Mouse (Mus musculus) liver, embryonic 14 days (tissue): Measurements from ENCODE around the gene Wt1. TPM values are rescaled to one million over a fixed set of nuclear protein-coding genes. Genes with fewer than 3 reads are reported as not detected.

ENCODE experiments used
- polyA plus RNA-seq: library from polyadenylated mRNA; depleted of rRNA; stranded (reverse); fragments of >200 nt; gene quantifications from 2 replicates; pipeline ENCODE4 v1.2.3, GENCODE M21; 2012; rRNA removed

The Wt1 gene
- 0.93 and 1.2 TPM in 2 replicates for polyA plus RNA-seq

GRCm38 (mm10) chr2:105126279-105126678, at the start of gene Wt1:
Gene Wt1 (plus strand): TSS chr2:105126529.

DNA sequence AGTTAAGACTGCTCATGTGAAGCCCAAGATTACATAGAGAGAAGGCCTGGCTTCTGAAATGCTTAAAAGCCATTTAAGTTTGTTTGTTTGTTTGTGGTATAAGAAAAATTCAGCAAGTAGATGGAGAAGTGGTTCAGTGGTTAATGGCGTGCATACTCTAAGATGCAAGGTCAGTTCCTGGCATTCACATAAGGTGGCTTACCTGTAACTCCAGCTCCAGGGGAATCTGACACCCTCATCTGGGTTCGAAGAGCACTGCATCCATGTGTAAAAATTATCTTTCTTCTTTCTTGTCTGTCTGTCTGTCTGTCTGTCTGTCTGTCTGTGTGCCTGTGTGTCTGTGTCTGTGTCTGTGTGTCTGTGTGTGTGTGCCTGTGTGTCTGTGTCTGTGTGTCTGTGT, 34.6 kb upstream of the Wt1 start, which contains the start of gene Gm11060:
Gene Gm11060 (plus strand): TSS at position 301 of the 400 bp plus-strand sequence.

Other genes with a start within 250 kb of the Wt1 start
- 90.4 and 107 TPM in 2 replicates for gene Eif3m, start 109.4 kb upstream of the Wt1 start, polyA plus RNA-seq
- not detected in 2 replicates for gene Gm11060, start 34.5 kb upstream of the Wt1 start, polyA plus RNA-seq
- gene Them7, start 97.8 kb downstream of the Wt1 start, polyA plus RNA-seq, result 0.65 and 0.71 TPM in 2 replicates